Mouse (Mus musculus): Measurements from ENCODE around the gene Fam173a.
"Not testable (repeated sequence)": the region's sequence is repeated elsewhere in the genome, so short reads cannot be mapped to it uniquely, and the experiment has no call there.

Gene Fam173a

GRCm38 (mm10) chr17:25828712-25829557, 36.2 kb upstream of the Fam173a start, which contains the start of gene Jmjd8:
Gene Jmjd8, plus strand, starts transcription at chr17:25828867.
- peak; percentile 68 to 77 for DNase-seq (ENCODE audit: low spot score in 2 of 2)

- DNase-seq (ENCODE audit: low spot score in 2 of 2): no peak
Observed at GRCm38 (mm10) chr17:25828223-25828594, 35.5 kb upstream of the Fam173a start.

GRCm38 (mm10) chr17:25827546-25828222, 35.0 kb upstream of the Fam173a start:
- DNase-seq (ENCODE audit: low spot score in 2 of 2): no peak

DNA sequence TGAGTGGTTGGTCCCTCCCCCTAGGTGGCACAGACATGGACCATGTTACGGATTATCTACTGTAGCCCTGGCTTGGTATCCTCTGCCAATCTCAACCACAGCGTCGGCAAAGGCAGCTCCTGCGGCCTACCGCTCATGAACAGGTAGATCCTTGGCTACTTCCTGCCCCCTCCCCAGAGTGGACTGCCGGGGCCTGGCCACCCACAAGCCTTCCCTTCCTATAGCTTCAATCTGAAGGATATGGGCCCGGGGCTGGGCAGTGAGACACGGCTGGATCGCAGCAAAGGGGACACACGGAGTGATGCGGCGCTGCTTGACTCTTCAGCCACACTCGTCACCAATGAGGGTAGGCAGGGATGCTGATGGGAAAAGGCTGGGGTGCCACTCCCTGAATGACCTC, 34.3 kb upstream of the Fam173a start:
- DNase-seq (ENCODE audit: low spot score in 2 of 2): no peak

- no peak for DNase-seq (ENCODE audit: low spot score in 2 of 2)
Observed at GRCm38 (mm10) chr17:25825984-25826570, 33.4 kb upstream of the Fam173a start.

DNA sequence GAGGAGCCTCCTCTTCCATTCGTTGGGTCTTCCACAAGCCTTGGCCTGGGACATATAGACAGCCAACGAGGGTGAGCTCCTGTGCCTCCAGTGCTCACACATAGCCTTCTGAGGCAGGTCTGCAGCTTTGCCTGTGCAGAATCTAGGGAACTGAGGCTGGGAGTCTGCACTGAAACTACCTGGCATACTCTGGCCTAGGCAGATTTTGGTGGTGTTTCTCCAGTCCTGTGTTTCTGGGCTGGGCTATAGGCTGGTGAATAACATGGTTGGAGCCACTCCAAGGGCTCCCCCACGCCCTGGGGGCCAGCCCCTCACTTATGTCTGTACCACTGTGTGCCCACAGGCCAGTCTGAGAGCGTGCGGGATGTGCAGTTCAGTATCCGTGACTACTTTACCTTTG, 32.6 kb upstream of the Fam173a start:
- DNase-seq (ENCODE audit: low spot score in 2 of 2): no peak

GRCm38 (mm10) chr17:25824362-25825142, 31.9 kb upstream of the Fam173a start:
- DNase-seq (ENCODE audit: low spot score in 2 of 2): no peak

DNA sequence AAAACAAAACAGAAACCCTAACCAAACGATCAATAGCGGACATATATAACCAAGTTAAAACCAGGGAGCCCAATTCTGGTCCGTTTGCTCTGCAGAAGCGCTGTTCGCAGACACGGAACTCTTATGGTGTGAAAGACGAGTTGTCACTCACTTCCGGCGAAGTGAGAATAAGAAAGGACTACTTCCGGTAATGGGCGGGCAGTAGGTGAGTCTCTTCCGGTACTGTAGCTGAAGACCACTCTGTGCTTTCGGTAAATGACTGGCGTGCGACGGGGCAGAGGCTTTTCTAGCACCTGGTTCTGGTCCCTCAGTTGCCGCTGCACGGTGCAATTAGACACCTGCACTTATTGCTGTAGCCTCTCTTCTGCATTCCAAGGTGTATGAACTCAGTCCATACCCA, 30.8 kb upstream of the Fam173a start, which contains the start of gene Wdr24:
TSS of gene Wdr24 (plus strand) at position 176 of the 400 bp plus-strand sequence.
- peak; percentile 61 to 79 for DNase-seq (ENCODE audit: low spot score in 2 of 2)

GRCm38 (mm10) chr17:25818851-25819780, 26.4 kb upstream of the Fam173a start:
- peak in 1 of 2 experiments; percentile 22 for DNase-seq (ENCODE audit: low spot score in 2 of 2)

- DNase-seq (ENCODE audit: low spot score in 2 of 2): no peak
Observed at GRCm38 (mm10) chr17:25817662-25818061, 25.0 kb upstream of the Fam173a start.

DNA sequence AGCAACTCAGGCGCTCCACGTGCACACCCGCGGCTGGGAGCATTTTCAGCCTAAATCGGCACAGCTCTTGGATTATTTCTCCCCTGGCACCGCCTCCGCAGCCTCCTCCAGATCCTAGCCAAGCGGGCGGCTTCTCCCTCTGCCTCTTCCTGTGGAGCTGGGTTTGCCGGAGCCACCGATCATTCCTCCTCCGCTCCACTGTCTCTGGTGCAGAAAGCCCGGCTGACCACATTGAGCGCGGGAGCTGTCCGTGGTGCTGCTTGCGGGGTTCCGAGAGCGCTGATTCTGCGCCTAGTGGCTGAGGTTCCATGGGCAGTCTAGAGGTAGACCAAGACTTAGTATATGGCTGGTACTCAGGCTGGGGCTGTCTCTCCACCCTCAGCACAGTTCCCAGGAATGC, 20.8 kb upstream of the Fam173a start:
- DNase-seq (ENCODE audit: low spot score in 2 of 2): peak in 1 of 2 experiments; percentile 66

- DNase-seq (ENCODE audit: low spot score in 2 of 2): no peak
Observed at GRCm38 (mm10) chr17:25810890-25811289, 18.2 kb upstream of the Fam173a start.

GRCm38 (mm10) chr17:25809606-25810340, 17.1 kb upstream of the Fam173a start:
- peak in 1 of 2 experiments; percentile 38 for DNase-seq (ENCODE audit: low spot score in 2 of 2)

- DNase-seq (ENCODE audit: low spot score in 2 of 2): peak; percentile 74 to 90
Observed at GRCm38 (mm10) chr17:25808789-25809605, 16.3 kb upstream of the Fam173a start, which contains the start of gene Fbxl16. Gene Fbxl16, plus strand, starts transcription at chr17:25809085.

- no peak for DNase-seq (ENCODE audit: low spot score in 2 of 2)
Observed at GRCm38 (mm10) chr17:25808028-25808427, 15.3 kb upstream of the Fam173a start.

GRCm38 (mm10) chr17:25807452-25807851, 14.8 kb upstream of the Fam173a start:
- DNase-seq (ENCODE audit: low spot score in 2 of 2): not testable (repeated sequence)

DNA sequence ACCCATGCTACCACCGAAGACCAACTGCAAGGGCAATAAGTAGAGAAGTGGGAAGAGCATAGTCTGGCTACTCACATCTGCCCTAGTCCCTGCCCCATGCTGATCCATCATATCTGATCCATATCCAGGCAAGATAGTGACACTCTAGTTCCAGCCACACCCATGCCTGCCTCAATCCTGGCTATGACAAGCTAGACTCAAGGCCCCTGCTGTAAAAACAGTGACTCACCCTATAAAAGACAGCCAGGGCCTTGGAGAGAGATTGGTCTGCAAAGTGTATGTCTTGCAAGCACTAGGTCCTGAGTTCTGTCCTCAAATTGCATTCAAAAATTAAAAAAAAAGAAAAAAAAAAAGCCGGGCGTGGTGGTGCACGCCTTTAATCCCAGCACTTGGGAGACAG, 13.8 kb upstream of the Fam173a start:
- no peak for DNase-seq (ENCODE audit: low spot score in 2 of 2)

DNA sequence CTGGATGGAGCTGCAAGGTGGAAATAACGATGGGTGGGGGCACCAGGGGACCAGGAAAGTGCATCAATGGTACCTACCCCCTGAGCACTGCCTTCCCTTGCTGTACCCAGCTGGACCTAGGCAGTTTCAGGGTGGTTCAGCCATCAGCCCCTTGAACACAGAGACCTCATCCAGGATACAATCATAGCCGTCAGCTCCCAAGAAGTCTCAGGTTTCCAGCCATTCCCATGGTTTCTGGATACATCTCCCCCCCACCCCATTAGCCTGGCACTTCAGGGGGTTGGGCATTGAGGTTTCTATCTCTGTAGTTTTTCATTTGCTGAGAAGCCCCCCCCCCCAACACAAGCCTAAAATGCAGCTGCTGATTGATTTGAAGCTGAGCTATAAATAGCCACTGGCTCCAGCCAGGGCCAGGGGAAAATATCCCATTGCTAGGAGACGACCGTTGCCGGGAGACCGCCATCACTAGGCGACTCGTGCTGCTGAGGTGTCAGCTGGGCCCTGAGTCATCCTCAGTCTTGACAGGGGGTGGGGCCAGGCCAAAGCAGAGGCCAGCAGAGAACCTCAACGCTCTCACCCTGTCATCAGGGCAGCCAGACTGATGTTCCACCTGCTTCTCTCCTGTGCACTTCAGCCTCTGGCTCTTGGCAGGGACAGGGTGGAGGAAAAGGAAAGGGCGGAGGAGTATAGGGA, 10.3 kb upstream of the Fam173a start:
- peak in 1 of 2 experiments; percentile 71 for DNase-seq (ENCODE audit: low spot score in 2 of 2)

Measured in cerebellum, postnatal 4 days (tissue).